Mouse (Mus musculus): ENCODE data around the gene Taf11. TPM values are rescaled to one million over a fixed set of nuclear protein-coding genes. Genes with fewer than 3 reads are reported as not detected.

Taf11 gene
- polyA plus RNA-seq, 1 experiment from 2014 or later: 52.6 TPM

DNA sequence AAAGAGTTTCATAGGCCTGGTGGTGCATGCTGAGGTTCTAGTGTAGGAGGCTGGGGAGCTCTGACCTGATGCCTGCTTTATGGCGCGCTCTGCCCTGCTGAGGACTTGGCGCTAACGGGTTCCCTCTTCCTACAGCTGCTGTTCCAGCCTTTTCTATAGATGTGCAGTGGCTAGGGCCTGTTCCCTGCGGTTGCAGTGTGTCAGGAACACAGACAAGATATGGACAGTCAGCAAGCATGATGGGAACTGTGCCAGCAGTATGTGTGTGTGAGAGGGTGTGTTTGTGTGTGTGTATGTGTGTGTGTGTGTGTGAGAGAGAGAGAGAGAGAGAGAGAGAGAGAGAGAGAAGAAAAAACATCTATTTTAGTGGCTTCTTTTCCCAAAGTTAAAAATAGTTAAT lies 29.4 kb upstream of the Taf11 start:
- Histone ChIP-seq H3K27me3 (replicated peaks) (no peaks in the 10 kb centered on the region), H3K36me3 (no peaks in the 10 kb centered on the region), H3K4me1 (peaks cover 44% of the 10 kb centered on the region), H3K27ac (replicated peaks) (no peak overlapping the region), H3K9ac (replicated peaks) (no peak overlapping the region), H3K4me2 (no peak overlapping the region), H3K4me3 (replicated peaks) (no peak overlapping the region), H3K9me3 (replicated peaks) (no peaks in the 10 kb centered on the region)
- no peak for ATAC-seq (ENCODE audit: low FRiP score)
- 74% methylated on average over 5 of the region's 5 CpGs for WGBS

DNA sequence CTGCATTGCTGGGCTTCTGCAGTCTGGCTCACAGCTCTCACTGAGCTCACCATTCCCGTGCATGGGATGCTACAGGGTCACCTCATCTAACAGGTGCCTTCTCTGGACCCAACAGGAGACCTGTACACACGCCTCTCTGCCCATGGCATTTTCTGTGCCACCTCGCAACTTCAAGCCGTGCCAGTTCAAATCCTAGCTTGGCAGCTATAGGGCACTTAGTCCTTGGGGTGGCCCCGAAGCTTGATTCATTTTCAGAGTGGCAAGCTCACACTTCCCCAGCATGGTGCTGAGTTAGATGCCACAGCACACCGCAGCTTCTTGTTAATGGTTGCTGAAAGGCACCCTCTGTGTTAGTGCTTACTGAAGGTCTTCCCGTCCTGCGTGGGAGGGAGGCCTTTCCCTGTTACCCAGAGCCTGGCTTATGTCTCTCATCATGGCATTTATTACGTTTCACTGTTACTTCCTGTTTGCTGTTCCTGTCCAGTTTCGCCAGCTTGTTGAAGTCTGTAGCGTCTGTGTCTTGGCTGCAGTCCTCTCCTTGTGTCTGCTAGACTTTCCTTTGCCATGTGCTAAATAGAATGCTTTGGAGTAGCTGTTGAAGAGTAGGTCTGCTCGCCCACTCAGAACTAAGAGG lies 28.6 kb upstream of the Taf11 start:
- no peaks in the 10 kb centered on the region for H3K9me3 ChIP-seq (replicated peaks)
- 80% methylated on average over 12 of the region's 12 CpGs for WGBS
- ATAC-seq (ENCODE audit: low FRiP score): no peak
- no peaks in the 10 kb centered on the region for H3K36me3 ChIP-seq
- no peak overlapping the region for H3K9ac ChIP-seq (replicated peaks)
- H3K4me3 ChIP-seq (replicated peaks): no peak overlapping the region
- H3K4me2 ChIP-seq: no peak overlapping the region
- H3K27me3 ChIP-seq (replicated peaks): no peaks in the 10 kb centered on the region
- H3K27ac ChIP-seq (replicated peaks): no peak overlapping the region
- peaks cover 44% of the 10 kb centered on the region for H3K4me1 ChIP-seq

DNA sequence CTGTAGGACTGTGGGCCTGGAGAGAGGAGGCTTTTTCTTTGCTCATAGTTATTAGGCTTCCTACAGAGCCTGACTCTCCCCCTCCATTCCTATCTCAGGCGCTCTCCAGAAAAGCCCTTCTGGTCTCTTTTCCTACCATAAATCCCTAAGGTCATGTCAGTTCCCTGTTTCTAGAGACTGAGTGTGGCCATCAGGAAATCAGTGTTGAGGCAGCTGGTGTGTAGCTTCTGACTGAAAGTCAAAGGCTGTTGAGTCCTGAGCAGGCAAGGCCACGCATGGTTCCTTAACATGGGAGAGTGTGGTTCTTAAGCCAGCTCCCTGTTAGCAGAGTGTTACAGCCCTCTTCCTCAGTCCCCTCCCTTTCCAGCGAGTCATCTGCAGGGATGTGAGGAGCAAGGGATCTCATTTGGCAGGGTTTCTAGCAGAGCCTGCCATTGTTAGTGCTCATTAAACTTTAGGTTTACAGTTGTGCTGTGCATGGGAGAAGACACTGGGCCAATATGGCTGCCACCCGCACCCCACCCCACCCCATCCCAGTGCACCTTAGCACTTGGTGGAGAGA lies 27.5 kb upstream of the Taf11 start:
- no peak for ATAC-seq (ENCODE audit: low FRiP score)
- WGBS: 71% methylated on average over 4 of the region's 4 CpGs
- no peak overlapping the region for H3K27ac ChIP-seq (replicated peaks)

DNA sequence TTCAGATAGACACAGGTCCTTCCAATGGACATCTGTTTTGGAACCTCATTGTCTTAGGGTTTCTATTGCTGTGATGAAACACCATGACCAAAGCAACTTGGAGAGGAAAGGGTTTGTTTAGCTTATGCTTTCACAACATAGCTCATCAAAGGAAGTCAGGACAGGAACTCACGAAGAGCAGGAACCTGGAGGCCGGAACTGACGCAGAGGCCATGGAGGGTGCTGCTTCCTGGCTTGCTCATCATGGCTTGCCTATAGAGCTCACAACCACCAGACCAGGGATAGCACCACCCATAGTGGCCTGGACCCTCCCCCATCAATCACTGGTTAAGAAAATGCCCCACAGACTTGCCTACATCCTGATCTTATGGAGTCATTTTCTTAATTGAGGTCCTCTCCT lies 25.4 kb upstream of the Taf11 start:
- H3K4me2 ChIP-seq: no peak overlapping the region
- H3K9ac ChIP-seq (replicated peaks): no peak overlapping the region
- no peak overlapping the region for H3K27ac ChIP-seq (replicated peaks)
- no peak for ATAC-seq (ENCODE audit: low FRiP score)
- no peaks in the 10 kb centered on the region for H3K9me3 ChIP-seq (replicated peaks)
- peaks cover 33% of the 10 kb centered on the region for H3K4me1 ChIP-seq
- no peaks in the 10 kb centered on the region for H3K27me3 ChIP-seq (replicated peaks)
- 83% methylated on average over 3 of the region's 3 CpGs for WGBS
- H3K36me3 ChIP-seq: no peaks in the 10 kb centered on the region
- H3K4me3 ChIP-seq (replicated peaks): no peak overlapping the region

More for the DNA sequence above, 27.5 kb upstream of the Taf11 start:
- Histone ChIP-seq H3K27me3 (replicated peaks) (no peaks in the 10 kb centered on the region), H3K4me3 (replicated peaks) (no peak overlapping the region), H3K4me2 (no peak overlapping the region), H3K36me3 (no peaks in the 10 kb centered on the region), H3K9me3 (replicated peaks) (no peaks in the 10 kb centered on the region), H3K4me1 (peaks cover 44% of the 10 kb centered on the region), H3K9ac (replicated peaks) (no peak overlapping the region)

- no peak overlapping the region for H3K4me3 ChIP-seq (replicated peaks)
- no peaks in the 10 kb centered on the region for H3K36me3 ChIP-seq
- no peaks in the 10 kb centered on the region for H3K9me3 ChIP-seq (replicated peaks)
- WGBS: 94% methylated on average over 10 of the region's 10 CpGs
- H3K9ac ChIP-seq (replicated peaks): no peak overlapping the region
- peaks cover 26% of the 10 kb centered on the region for H3K4me1 ChIP-seq
- ATAC-seq (ENCODE audit: low FRiP score): no peak
- no peak overlapping the region for H3K27ac ChIP-seq (replicated peaks)
- no peaks in the 10 kb centered on the region for H3K27me3 ChIP-seq (replicated peaks)
- no peak overlapping the region for H3K4me2 ChIP-seq
These were observed 24.7 kb upstream of the Taf11 start for GRCm38 (mm10) chr17:27934136-27934910.

DNA sequence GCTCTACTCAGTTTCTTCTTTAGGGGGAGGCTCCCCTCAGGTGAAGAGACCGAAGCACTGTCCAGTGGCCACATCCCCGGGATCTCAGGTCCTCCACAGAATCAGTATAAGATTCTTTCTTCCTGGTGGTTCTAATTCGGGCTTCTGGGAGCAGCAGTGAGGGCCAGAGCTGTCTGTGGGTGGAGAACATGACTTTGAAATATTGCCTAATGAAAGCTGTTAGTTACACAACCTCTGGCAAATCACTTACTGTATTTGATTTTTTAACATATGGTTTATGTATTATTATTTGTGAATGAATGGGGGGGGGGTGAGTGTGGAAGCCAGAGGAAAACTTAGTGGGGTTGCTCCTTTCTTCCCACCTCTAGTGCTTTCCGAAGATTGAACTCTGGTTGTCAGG lies 22.2 kb upstream of the Taf11 start:
- Histone ChIP-seq H3K27ac (replicated peaks) (no peak overlapping the region), H3K36me3 (no peaks in the 10 kb centered on the region), H3K9me3 (replicated peaks) (no peaks in the 10 kb centered on the region), H3K9ac (replicated peaks) (no peak overlapping the region), H3K4me2 (no peak overlapping the region), H3K4me3 (replicated peaks) (no peak overlapping the region), H3K27me3 (replicated peaks) (no peaks in the 10 kb centered on the region), H3K4me1 (peaks cover 3% of the 10 kb centered on the region; the same call in 1 of the 2 replicates)
- WGBS: 90% methylated on average over 4 of the region's 4 CpGs
- ATAC-seq (ENCODE audit: low FRiP score): no peak

DNA sequence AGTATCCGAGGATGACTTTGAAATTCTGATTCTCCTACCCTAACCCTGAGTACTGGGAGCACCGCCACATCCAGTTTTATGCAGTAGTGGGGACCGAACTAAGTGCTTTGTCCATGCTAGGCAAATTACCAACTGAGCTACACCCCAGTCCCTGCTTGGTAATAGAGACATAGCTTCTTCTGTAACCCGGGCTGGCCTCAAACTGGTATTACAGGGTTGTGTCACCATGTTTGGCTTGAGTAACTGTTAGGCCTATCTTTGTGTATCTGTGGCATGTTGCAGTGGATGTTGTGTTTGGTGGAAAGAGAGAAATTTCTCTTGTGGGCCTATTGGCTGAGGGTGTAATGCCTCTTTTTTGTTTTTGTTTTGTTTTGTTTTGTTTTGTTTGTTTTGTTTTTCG lies 20.6 kb upstream of the Taf11 start:
- no peak overlapping the region for H3K9ac ChIP-seq (replicated peaks)
- no peak overlapping the region for H3K4me2 ChIP-seq
- no peak overlapping the region for H3K27ac ChIP-seq (replicated peaks)
- H3K4me3 ChIP-seq (replicated peaks): no peak overlapping the region
- no peaks in the 10 kb centered on the region for H3K4me1 ChIP-seq
- no peak for ATAC-seq (ENCODE audit: low FRiP score)
- no peaks in the 10 kb centered on the region for H3K9me3 ChIP-seq (replicated peaks)
- 92% methylated on average over 5 of the region's 5 CpGs for WGBS
- H3K36me3 ChIP-seq: no peaks in the 10 kb centered on the region
- no peaks in the 10 kb centered on the region for H3K27me3 ChIP-seq (replicated peaks)

DNA sequence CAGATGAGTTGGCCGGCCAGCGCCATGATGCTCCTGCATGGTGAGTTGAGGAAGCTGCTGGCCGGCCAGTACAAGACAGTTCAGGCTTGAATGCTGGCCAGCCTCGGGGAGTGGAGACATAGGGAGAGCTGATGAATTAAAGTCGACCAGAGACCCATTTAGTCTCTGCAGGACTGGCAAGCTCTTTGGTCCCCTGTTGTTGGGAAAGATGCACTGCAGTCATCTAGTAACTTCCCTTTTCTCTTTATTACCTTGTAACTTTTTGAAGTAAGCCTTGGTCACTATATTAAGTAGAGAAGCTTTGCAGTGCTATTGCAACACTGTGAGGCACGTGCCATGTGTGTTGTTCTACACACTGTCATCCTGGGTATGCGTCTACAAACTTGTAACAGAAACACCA lies 15.9 kb upstream of the Taf11 start:
- Histone ChIP-seq H3K36me3 (no peaks in the 10 kb centered on the region), H3K4me2 (no peak overlapping the region), H3K27me3 (replicated peaks) (no peaks in the 10 kb centered on the region), H3K9ac (replicated peaks) (no peak overlapping the region), H3K27ac (replicated peaks) (no peak overlapping the region), H3K9me3 (replicated peaks) (no peaks in the 10 kb centered on the region), H3K4me1 (peaks cover 31% of the 10 kb centered on the region), H3K4me3 (replicated peaks) (no peak overlapping the region)
- no peak for ATAC-seq (ENCODE audit: low FRiP score)
- 77% methylated on average over 7 of the region's 7 CpGs for WGBS

DNA sequence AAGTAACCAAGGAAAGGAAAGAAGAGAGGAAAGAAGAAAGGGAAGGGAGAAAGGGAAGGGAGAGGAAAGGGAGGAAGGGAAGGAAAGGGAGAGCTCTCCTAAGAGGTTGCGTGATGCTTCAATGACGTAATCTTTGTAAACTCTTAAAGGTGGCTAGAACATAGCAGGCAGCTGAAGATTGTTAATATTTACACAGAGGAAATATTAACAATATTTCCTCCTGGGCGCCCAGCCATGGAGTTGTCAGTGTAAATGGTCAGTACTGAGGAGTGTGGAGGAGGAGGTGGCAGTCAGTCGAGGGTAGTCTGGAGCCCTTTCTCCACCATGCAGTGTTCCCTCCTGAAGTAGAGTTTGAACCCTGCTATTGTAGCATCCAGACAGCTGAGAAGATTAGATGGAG lies 15.4 kb upstream of the Taf11 start:
- WGBS: 80% methylated on average over 4 of the region's 4 CpGs
- Histone ChIP-seq H3K27me3 (replicated peaks) (no peaks in the 10 kb centered on the region), H3K9me3 (replicated peaks) (no peaks in the 10 kb centered on the region), H3K36me3 (no peaks in the 10 kb centered on the region), H3K4me1 (peaks cover 33% of the 10 kb centered on the region), H3K4me3 (replicated peaks) (no peak overlapping the region), H3K27ac (replicated peaks) (no peak overlapping the region), H3K4me2 (no peak overlapping the region), H3K9ac (replicated peaks) (no peak overlapping the region)
- ATAC-seq (ENCODE audit: low FRiP score): no peak

- no peak overlapping the region for H3K9ac ChIP-seq (replicated peaks)
- ATAC-seq (ENCODE audit: low FRiP score): peak; percentile 69
- H3K4me3 ChIP-seq (replicated peaks): no peak overlapping the region
- H3K36me3 ChIP-seq: no peaks in the 10 kb centered on the region
- WGBS: 34% methylated on average over 11 of the region's 11 CpGs
- no peaks in the 10 kb centered on the region for H3K9me3 ChIP-seq (replicated peaks)
- H3K27ac ChIP-seq (replicated peaks): peak overlapping the region; percentile 45
- H3K4me2 ChIP-seq: 0 out of 2 replicates have a peak overlapping the region, but pooled peaks have one; percentile 5
- H3K27me3 ChIP-seq (replicated peaks): no peaks in the 10 kb centered on the region
- peaks cover 33% of the 10 kb centered on the region for H3K4me1 ChIP-seq
These were observed 12.6 kb upstream of the Taf11 start for GRCm38 (mm10) chr17:27922174-27922712.

DNA sequence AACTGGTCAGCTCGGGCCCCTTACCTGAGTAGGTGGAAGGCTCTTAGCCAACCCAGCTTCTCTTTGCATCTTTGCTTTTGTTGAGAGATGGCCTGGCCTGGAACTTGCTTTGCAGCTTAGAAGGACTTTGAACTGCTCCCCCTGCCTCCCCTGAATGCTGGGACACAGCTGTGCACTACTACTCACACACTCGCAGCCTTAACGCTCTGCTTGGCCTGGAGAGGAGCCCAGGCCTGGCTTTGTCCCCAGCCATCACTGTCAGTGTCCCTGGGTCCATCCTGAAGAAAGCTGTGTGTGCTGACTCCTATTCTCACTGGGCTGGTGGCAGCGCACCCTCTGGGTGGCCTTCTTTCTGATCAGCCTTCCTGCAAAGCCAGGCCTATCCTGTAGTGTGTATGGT lies 11.0 kb upstream of the Taf11 start:
- 74% methylated on average over 4 of the region's 4 CpGs for WGBS
- H3K9ac ChIP-seq (replicated peaks): no peak overlapping the region

GRCm38 (mm10) chr17:27916366-27916765 lies 6.7 kb upstream of the Taf11 start:
- no peak overlapping the region for H3K4me2 ChIP-seq
- no peak overlapping the region for H3K4me3 ChIP-seq (replicated peaks)
- WGBS: 93% methylated on average over 4 of the region's 4 CpGs
- H3K9me3 ChIP-seq (replicated peaks): no peaks in the 10 kb centered on the region
- no peak overlapping the region for H3K9ac ChIP-seq (replicated peaks)
- H3K4me1 ChIP-seq: peaks cover 11% of the 10 kb centered on the region
- no peaks in the 10 kb centered on the region for H3K36me3 ChIP-seq
- no peaks in the 10 kb centered on the region for H3K27me3 ChIP-seq (replicated peaks)
- no peak for ATAC-seq (ENCODE audit: low FRiP score)
- no peak overlapping the region for H3K27ac ChIP-seq (replicated peaks)

More for the DNA sequence above, 11.0 kb upstream of the Taf11 start:
- ATAC-seq (ENCODE audit: low FRiP score): no peak
- Histone ChIP-seq H3K27ac (replicated peaks) (no peak overlapping the region), H3K27me3 (replicated peaks) (no peaks in the 10 kb centered on the region), H3K4me1 (peaks cover 33% of the 10 kb centered on the region), H3K9me3 (replicated peaks) (no peaks in the 10 kb centered on the region), H3K36me3 (no peaks in the 10 kb centered on the region), H3K4me3 (replicated peaks) (no peak overlapping the region), H3K4me2 (no peak overlapping the region)

All from neural tube, embryonic 15.5 days (tissue).